Mouse (Mus musculus): Measurements from ENCODE around the gene Il17rd.

DNA sequence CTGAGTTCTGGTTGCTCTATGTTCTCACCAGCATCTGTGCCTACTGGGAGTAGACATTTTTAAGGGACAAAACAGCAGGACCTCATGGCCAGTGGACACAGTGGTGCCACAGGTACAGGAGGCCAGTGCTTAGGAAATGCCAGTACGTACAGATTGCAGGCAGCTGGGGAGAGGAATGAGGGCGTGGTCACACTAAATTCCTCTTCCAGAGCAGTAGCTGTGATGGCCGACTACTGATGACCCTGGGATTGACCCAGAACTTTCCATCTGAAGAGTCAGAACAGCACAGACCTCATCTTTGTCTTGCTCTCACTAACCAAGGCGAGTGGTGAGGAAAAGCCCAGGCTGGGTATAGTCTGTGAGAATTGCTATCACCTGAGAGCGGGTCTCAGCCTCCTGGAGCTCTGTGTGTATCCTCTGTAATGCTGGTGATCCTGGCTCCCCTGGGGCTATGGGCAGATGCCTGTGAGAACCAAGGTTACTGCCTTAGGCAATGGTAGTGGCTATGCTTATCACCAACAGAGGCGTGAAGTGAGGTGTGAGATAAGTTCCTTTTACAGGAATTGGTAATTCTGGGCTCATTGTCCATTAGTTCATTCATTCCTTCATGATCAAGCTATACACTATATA lies 111.4 kb downstream of the Il17rd start:
- no peak for TF ChIP-seq CTCF (IDR thresholded peaks at IDR 0.05; ENCODE audit: low read depth)
- no peak for TF ChIP-seq EP300 (optimal IDR thresholded peaks at IDR 0.05)

All from stomach, postnatal 0 days (tissue).